Mouse (Mus musculus) megakaryocyte-erythroid progenitor cell, adult 5-6 weeks (primary cell): ENCODE results near the gene C730034F03Rik. TPM values are rescaled to one million over a fixed set of nuclear protein-coding genes. Genes with fewer than 3 reads are reported as not detected.

Source experiments
- ATAC-seq: replicated peaks from 2 replicates; pipeline ENCODE4 v1.8.0; 2016; ENCODE audit warnings: mild to moderate bottlenecking, inconsistent platforms; ENCODE audit not compliant: severe bottlenecking, poor library complexity, low FRiP score, low TSS enrichment
- total RNA-seq, 2 experiments: library from RNA; stranded (forward) in 1 of 2; stranded (reverse) in 1 of 2; fragments of 200-1000, 215-1000 nt in 1 of 2; fragments of >200 nt in 1 of 2; fragmentation: Nextera tagmentation in 1 of 2; gene quantifications; 2 replicates each; pipeline ENCODE4 v1.2.3; 2014 to 2017

C730034F03Rik gene
- total RNA-seq (2014; fragmentation: Nextera tagmentation) (0.70 and 2.8 TPM in 2 replicates), total RNA-seq (2017) (2.0 and 3.1 TPM in 2 replicates)

- ATAC-seq: peak; percentile 88
Measured at GRCm38 (mm10) chr15:89429352-89430221, at the start of gene C730034F03Rik, which contains the start of the genes Gm44502 and Chkb. Gene C730034F03Rik, plus strand, starts transcription at chr15:89429589. Gene Gm44502, minus strand, starts transcription at chr15:89429696. Gene Chkb, minus strand, starts transcription at chr15:89429908.

GRCm38 (mm10) chr15:89384617-89385016, 44.8 kb upstream of the C730034F03Rik start, which contains the start of gene Klhdc7b:
Gene Klhdc7b, plus strand, starts transcription at chr15:89384917.
- ATAC-seq: no peak

GRCm38 (mm10) chr15:89387127-89387526, 42.3 kb upstream of the C730034F03Rik start:
- ATAC-seq: no peak

GRCm38 (mm10) chr15:89390081-89390480, 39.3 kb upstream of the C730034F03Rik start:
- ATAC-seq: no peak

GRCm38 (mm10) chr15:89396883-89397282, 32.5 kb upstream of the C730034F03Rik start:
- ATAC-seq: no peak

- ATAC-seq: no peak
Measured at GRCm38 (mm10) chr15:89398146-89398545, 31.2 kb upstream of the C730034F03Rik start.

- ATAC-seq: no peak
Measured at GRCm38 (mm10) chr15:89399716-89400115, 29.7 kb upstream of the C730034F03Rik start.

- ATAC-seq: no peak
Measured at GRCm38 (mm10) chr15:89402471-89402870, 26.9 kb upstream of the C730034F03Rik start.

- no peak for ATAC-seq
Measured at GRCm38 (mm10) chr15:89404831-89405623, 24.4 kb upstream of the C730034F03Rik start.

- ATAC-seq: no peak
Measured at GRCm38 (mm10) chr15:89406691-89407090, 22.7 kb upstream of the C730034F03Rik start.

- no peak for ATAC-seq
Measured at GRCm38 (mm10) chr15:89410118-89410517, 19.3 kb upstream of the C730034F03Rik start, which contains the start of gene Syce3. Gene Syce3, minus strand, starts transcription at chr15:89410503.

GRCm38 (mm10) chr15:89415282-89415681, 14.1 kb upstream of the C730034F03Rik start:
- no peak for ATAC-seq

GRCm38 (mm10) chr15:89421938-89422337, 7.5 kb upstream of the C730034F03Rik start:
- no peak for ATAC-seq

GRCm38 (mm10) chr15:89424621-89425020, 4.8 kb upstream of the C730034F03Rik start:
- ATAC-seq: no peak

- no peak for ATAC-seq
Measured at GRCm38 (mm10) chr15:89425711-89426121, 3.7 kb upstream of the C730034F03Rik start, which contains the start of gene Cpt1b. Gene Cpt1b, minus strand, starts transcription at chr15:89425863.

GRCm38 (mm10) chr15:89426716-89427115, 2.7 kb upstream of the C730034F03Rik start:
- ATAC-seq: no peak

- no peak for ATAC-seq
Measured at GRCm38 (mm10) chr15:89428136-89428790, 1.1 kb upstream of the C730034F03Rik start.

GRCm38 (mm10) chr15:89428821-89429351, 503 bp upstream of the C730034F03Rik start:
- no peak for ATAC-seq

GRCm38 (mm10) chr15:89430341-89430740, 952 bp downstream of the C730034F03Rik start:
- ATAC-seq: no peak
